Mouse (Mus musculus) urinary bladder, adult 18-20 months (tissue): Measurements from ENCODE around the gene Rspo1.
"Not testable (repeated sequence)": the region's sequence is repeated elsewhere in the genome, so short reads cannot be mapped to it uniquely, and the experiment has no call there.

Source experiments
- DNase-seq, 2 experiments: peaks; one replicate each; pipeline ENCODE4 v3.0.0; 2022; ENCODE audit warnings: low spot score in 2 of 2, mixed read lengths in 2 of 2

Gene Rspo1

GRCm38 (mm10) chr4:124985671-124986602, at the start of gene Rspo1:
Gene Rspo1, plus strand, starts transcription at chr4:124986430.
- DNase-seq, result peak in 1 of 2 experiments; percentile 12

- DNase-seq, result peak; percentile 86 to 91
These were observed 49.4 kb upstream of the Rspo1 start, which contains the start of gene 9930104L06Rik for GRCm38 (mm10) chr4:124936613-124937471. Gene 9930104L06Rik, plus strand, starts transcription at chr4:124937048.

GRCm38 (mm10) chr4:124939211-124939610, 47.0 kb upstream of the Rspo1 start, which contains the start of gene Cdca8:
Gene Cdca8, minus strand, starts transcription at chr4:124939311.
- not testable (repeated sequence) for DNase-seq

- peak; percentile 44 to 66 for DNase-seq
These were observed 43.2 kb upstream of the Rspo1 start for GRCm38 (mm10) chr4:124943022-124943421.

GRCm38 (mm10) chr4:124943781-124944180, 42.4 kb upstream of the Rspo1 start:
- DNase-seq, result no peak

- no peak for DNase-seq
These were observed 41.3 kb upstream of the Rspo1 start for GRCm38 (mm10) chr4:124944961-124945360.

- DNase-seq, result no peak
These were observed 36.7 kb upstream of the Rspo1 start for GRCm38 (mm10) chr4:124949488-124949887.

- peak in 1 of 2 experiments; percentile 38 for DNase-seq
These were observed 35.8 kb upstream of the Rspo1 start for GRCm38 (mm10) chr4:124950181-124951035.

- DNase-seq, result no peak
These were observed 35.2 kb upstream of the Rspo1 start for GRCm38 (mm10) chr4:124951036-124951433.

- no peak for DNase-seq
These were observed 32.7 kb upstream of the Rspo1 start for GRCm38 (mm10) chr4:124953546-124953945.

- no peak for DNase-seq
These were observed 28.9 kb upstream of the Rspo1 start for GRCm38 (mm10) chr4:124957284-124957683.

- DNase-seq, result peak in 1 of 2 experiments; percentile 18
These were observed 27.2 kb upstream of the Rspo1 start for GRCm38 (mm10) chr4:124959062-124959461.

- DNase-seq, result no peak
These were observed 25.3 kb upstream of the Rspo1 start for GRCm38 (mm10) chr4:124960940-124961339.

GRCm38 (mm10) chr4:124962576-124962975, 23.7 kb upstream of the Rspo1 start:
- DNase-seq, result no peak

GRCm38 (mm10) chr4:124964912-124965599, 21.2 kb upstream of the Rspo1 start:
- DNase-seq, result no peak

GRCm38 (mm10) chr4:124968711-124969110, 17.5 kb upstream of the Rspo1 start:
- DNase-seq, result no peak

GRCm38 (mm10) chr4:124969219-124969848, 16.9 kb upstream of the Rspo1 start:
- DNase-seq, result no peak

GRCm38 (mm10) chr4:124970194-124970593, 16.0 kb upstream of the Rspo1 start:
- DNase-seq, result no peak

- DNase-seq, result no peak
These were observed 15.6 kb upstream of the Rspo1 start for GRCm38 (mm10) chr4:124970677-124971076.

- no peak for DNase-seq
These were observed 15.1 kb upstream of the Rspo1 start for GRCm38 (mm10) chr4:124971094-124971493.
